Comparison of ENCODE assay signal across 15 mouse cellular contexts in genomic region chr5:125275315-125275714, GRCm38 (mm10).
DNase-seq lines count a peak whose midpoint lies in the region; ATAC-seq and TF ChIP-seq lines count a peak whose summit lies in the region.
"Had no signal": no experiment of that assay in that cellular context is flagged by ENCODE, and none has a peak within 500 bp of the region (broad histone marks: within the 10 kb centered on the region; RNA-seq: fewer than 3 reads in every experiment).

No protein-coding gene starts in this region.

- no peaks in the 10 kb centered on the region for H3K27me3 ChIP-seq in heart, embryonic 10.5 days (ENCODE audit: insufficient read depth, poor library complexity, severe bottlenecking)
- H3K27me3 ChIP-seq in liver, adult 2 months (ENCODE audit: control insufficient read depth, insufficient read depth, low read length): no peaks in the 10 kb centered on the region
- no peaks in the 10 kb centered on the region for H3K27me3 ChIP-seq in liver, embryonic 11.5 days (replicated peaks; ENCODE audit: control insufficient read depth, insufficient read depth, low read length)
- no peaks in the 10 kb centered on the region for H3K27me3 ChIP-seq in limb, embryonic 12.5 days
- no peaks in the 10 kb centered on the region for H3K27me3 ChIP-seq in midbrain, embryonic 11.5 days (ENCODE audit: control insufficient read depth, insufficient read depth, low read length)

- no peak for ATAC-seq in liver, embryonic 11.5 days (replicated peaks; ENCODE audit: low FRiP score)
- no peak for ATAC-seq in limb, embryonic 12.5 days (ENCODE audit: insufficient number of reproducible peaks, insufficient read depth, low FRiP score, low TSS enrichment, low read depth)
- no peak for ATAC-seq in midbrain, embryonic 11.5 days (ENCODE audit: low FRiP score)
- ATAC-seq: inflammation-experienced regulatory T-cells, adult 6 months had no signal

- no peak for TF ChIP-seq POLR2A in liver, adult 2 months (IDR thresholded peaks at IDR 0.05; ENCODE audit: extremely low read depth, insufficient read depth, low read length)

- no peaks in the 10 kb centered on the region for H3K9me3 ChIP-seq in heart, embryonic 10.5 days
- H3K9me3 ChIP-seq in liver, embryonic 11.5 days (ENCODE audit: control insufficient read depth, low read length): no peaks in the 10 kb centered on the region
- H3K9me3 ChIP-seq in limb, embryonic 12.5 days: no peaks in the 10 kb centered on the region
- no peaks in the 10 kb centered on the region for H3K9me3 ChIP-seq in midbrain, embryonic 11.5 days (ENCODE audit: control insufficient read depth, low read length)
- H3K9me3 ChIP-seq: hindbrain, embryonic 12.5 days had no signal

- H3K9ac ChIP-seq in liver, adult 2 months (ENCODE audit: low read depth, low read length): no peak overlapping the region
- H3K9ac ChIP-seq in liver, embryonic 11.5 days (ENCODE audit: low read depth, low read length): no peak overlapping the region
- H3K9ac ChIP-seq in limb, embryonic 12.5 days (replicated peaks): peak overlapping the region; percentile 23; the same call in 1 of the 2 replicates
- no peak overlapping the region for H3K9ac ChIP-seq in midbrain, embryonic 11.5 days (ENCODE audit: low read length)
- H3K9ac ChIP-seq: hindbrain, embryonic 12.5 days had no signal

- intact Hi-C loops in heart, postnatal 25 days (cut with DNase I): no loop called here

- no peak overlapping the region for H3K4me3 ChIP-seq in heart, embryonic 10.5 days
- H3K4me3 ChIP-seq in liver, adult 2 months (ENCODE audit: insufficient read depth, low read depth, low read length): no peak overlapping the region
- H3K4me3 ChIP-seq in liver, embryonic 11.5 days (ENCODE audit: low read depth, low read length): no peak overlapping the region
- H3K4me3 ChIP-seq in limb, embryonic 12.5 days (replicated peaks): no peak overlapping the region
- no peak overlapping the region for H3K4me3 ChIP-seq in midbrain, embryonic 11.5 days (ENCODE audit: low read depth, low read length)
- H3K4me3 ChIP-seq: hindbrain, embryonic 12.5 days had no signal

- DNase-seq in adrenal gland, postnatal 10 days: peak; percentile 74
- DNase-seq in adrenal gland, postnatal 4 days (ENCODE audit: low spot score in 2 of 2): no peak
- DNase-seq in heart, embryonic 10.5 days (ENCODE audit: low spot score): no peak
- no peak for DNase-seq in heart, postnatal 25 days (ENCODE audit: low spot score)
- peak; percentile 32 for DNase-seq in liver, adult 2 months (ENCODE audit: extremely low read depth, low read depth, low spot score)
- DNase-seq in liver, embryonic 11.5 days (ENCODE audit: low spot score): no peak
- DNase-seq in midbrain, embryonic 11.5 days (ENCODE audit: low spot score, missing footprints): no peak
- DNase-seq: cerebellum, adult 18-20 months; gastrocnemius, postnatal 14 days; kidney, postnatal 4 days; liver; thymus, adult 2 months had no signal

- H3K79me2 ChIP-seq in liver, adult 2 months (ENCODE audit: control insufficient read depth, insufficient read depth, low read length): no peaks in the 10 kb centered on the region

- WGBS in heart, embryonic 10.5 days: 70% methylated on average over 8 of the region's 8 CpGs
- 36% methylated on average over 8 of the region's 8 CpGs for WGBS in liver, adult 2 months
- 73% methylated on average over 8 of the region's 8 CpGs for WGBS in liver, embryonic 11.5 days
- 65% methylated on average over 8 of the region's 8 CpGs for WGBS in limb, embryonic 12.5 days
- 81% methylated on average over 8 of the region's 8 CpGs for WGBS in midbrain, embryonic 11.5 days

- peaks cover 15% of the 10 kb centered on the region for H3K36me3 ChIP-seq in heart, embryonic 10.5 days
- peaks cover 8% of the 10 kb centered on the region for H3K36me3 ChIP-seq in liver, adult 2 months (ENCODE audit: control insufficient read depth, insufficient read depth, low read length)
- H3K36me3 ChIP-seq in liver, embryonic 11.5 days (ENCODE audit: control insufficient read depth, insufficient read depth, low read length): peaks cover 10% of the 10 kb centered on the region; the same call in 1 of the 2 replicates
- no peaks in the 10 kb centered on the region; the same call in 1 of the 2 replicates for H3K36me3 ChIP-seq in limb, embryonic 12.5 days
- H3K36me3 ChIP-seq in midbrain, embryonic 11.5 days (ENCODE audit: control insufficient read depth, insufficient read depth, low read length): no peaks in the 10 kb centered on the region
- H3K36me3 ChIP-seq: hindbrain, embryonic 12.5 days had no signal

- peaks cover 43% of the 10 kb centered on the region for H3K4me1 ChIP-seq in heart, embryonic 10.5 days
- peaks cover 18% of the 10 kb centered on the region for H3K4me1 ChIP-seq in liver, adult 2 months (ENCODE audit: control insufficient read depth, insufficient read depth, low read length)
- peaks cover 10% of the 10 kb centered on the region; the same call in 1 of the 2 replicates for H3K4me1 ChIP-seq in liver, embryonic 11.5 days (replicated peaks; ENCODE audit: control insufficient read depth, insufficient read depth, low read length)
- peaks cover 32% of the 10 kb centered on the region for H3K4me1 ChIP-seq in limb, embryonic 12.5 days (replicated peaks)
- H3K4me1 ChIP-seq in midbrain, embryonic 11.5 days (ENCODE audit: control insufficient read depth, insufficient read depth, low read length): peaks cover 2% of the 10 kb centered on the region; the same call in 1 of the 2 replicates

- no peak overlapping the region for H3K4me2 ChIP-seq in liver, embryonic 11.5 days
- no peak overlapping the region for H3K4me2 ChIP-seq in limb, embryonic 12.5 days
- H3K4me2 ChIP-seq in midbrain, embryonic 11.5 days: no peak overlapping the region
- H3K4me2 ChIP-seq: hindbrain, embryonic 12.5 days had no signal

- peak overlapping the region; percentile 42; the same call in 1 of the 2 replicates for H3K27ac ChIP-seq in heart, embryonic 10.5 days
- H3K27ac ChIP-seq in liver, adult 2 months (replicated peaks; ENCODE audit: insufficient read depth, low read depth, low read length): no peak overlapping the region
- no peak overlapping the region for H3K27ac ChIP-seq in liver, embryonic 11.5 days (ENCODE audit: low read depth, low read length)
- H3K27ac ChIP-seq in limb, embryonic 12.5 days: no peak overlapping the region; the same call in 1 of the 2 replicates
- no peak overlapping the region for H3K27ac ChIP-seq in midbrain, embryonic 11.5 days (ENCODE audit: low read depth, low read length)
- H3K27ac ChIP-seq: hindbrain, embryonic 12.5 days had no signal

- no peak for TF ChIP-seq CTCF in liver, adult 2 months (IDR thresholded peaks at IDR 0.05; ENCODE audit: low read depth, low read length)

Comparison
In these comparisons a context has a peak if more than half of its experiments do, and no peak if none do; other contexts are left out.
1. DNase-seq: peak in adrenal gland, postnatal 10 days (single experiment) and liver, adult 2 months (single experiment); none in adrenal gland, postnatal 4 days (0 of 2), heart, embryonic 10.5 days (single experiment), heart, postnatal 25 days (single experiment), liver, embryonic 11.5 days (single experiment) and midbrain, embryonic 11.5 days (single experiment).